Mouse (Mus musculus) thymus, adult 2 months (tissue): ENCODE measurements around the gene Sympk. TPM values are rescaled to one million over a fixed set of nuclear protein-coding genes. Genes with fewer than 3 reads are reported as not detected.
"Not testable (repeated sequence)": the region's sequence is repeated elsewhere in the genome, so short reads cannot be mapped to it uniquely, and the experiment has no call there.

Experiments
- DNase-seq: peaks from one replicate; pipeline ENCODE4 v3.0.0; 2021
- H3K27ac ChIP-seq: fragments of 200-500 bp; 2 replicates; pipeline ENCODE4 v1.5.1; 2012; ENCODE audit warnings: low read length, control low read depth; ENCODE audit not compliant: control insufficient read depth, insufficient read depth
- H3K27me3 ChIP-seq: fragments of 200-500 bp; 2 replicates; pipeline ENCODE4 v1.6.1; 2012; ENCODE audit warnings: mild to moderate bottlenecking, low read length, moderate library complexity, mixed read lengths; ENCODE audit not compliant: control insufficient read depth, insufficient read depth
- H3K36me3 ChIP-seq: fragments of 200-500 bp; 2 replicates; pipeline ENCODE4 v1.6.1; 2012; ENCODE audit warnings: mild to moderate bottlenecking, low read length, moderate library complexity; ENCODE audit not compliant: control insufficient read depth, insufficient read depth
- H3K4me1 ChIP-seq: fragments of 200-500 bp; replicated peaks from 2 replicates; pipeline ENCODE4 v1.6.1; 2012; ENCODE audit warnings: low read length; ENCODE audit not compliant: control insufficient read depth, insufficient read depth
- H3K4me3 ChIP-seq: fragments of 200-500 bp; 2 replicates; pipeline ENCODE4 v1.5.1; 2012; ENCODE audit warnings: mild to moderate bottlenecking, low read length, control low read depth, moderate library complexity; ENCODE audit not compliant: control insufficient read depth, insufficient read depth
- CTCF ChIP-seq: fragments of 200-500 bp; IDR thresholded peaks from 2 replicates; pipeline ENCODE4 v1.5.1; 2012; ENCODE audit warnings: mild to moderate bottlenecking, control low read depth, low read length, moderate library complexity, borderline replicate concordance; ENCODE audit not compliant: control insufficient read depth, poor library complexity, insufficient read depth; ENCODE audit errors: extremely low read depth
- POLR2A ChIP-seq: fragments of 200-500 bp; IDR thresholded peaks from 2 replicates; pipeline ENCODE4 v1.6.1; 2012; ENCODE audit warnings: mild to moderate bottlenecking, low read length, control low read depth, moderate library complexity; ENCODE audit not compliant: control insufficient read depth, poor library complexity, insufficient read depth; ENCODE audit errors: extremely low read depth
- WGBS: fragments of 180-500 bp; shearing (Covaris S2); methylation state at CpG from one replicate; pipeline ENCODE4 v1.1.7; 2018; 5-methylcytosine and 5-hydroxymethylcytosine counted together
- polyA plus RNA-seq: library from polyadenylated mRNA; depleted of rRNA; stranded (reverse); fragments of >200 nt; gene quantifications from 2 replicates; pipeline ENCODE4 v1.2.3, GENCODE M21; 2012

Sympk gene
- polyA plus RNA-seq, 1 experiment: 150 TPM

DNA sequence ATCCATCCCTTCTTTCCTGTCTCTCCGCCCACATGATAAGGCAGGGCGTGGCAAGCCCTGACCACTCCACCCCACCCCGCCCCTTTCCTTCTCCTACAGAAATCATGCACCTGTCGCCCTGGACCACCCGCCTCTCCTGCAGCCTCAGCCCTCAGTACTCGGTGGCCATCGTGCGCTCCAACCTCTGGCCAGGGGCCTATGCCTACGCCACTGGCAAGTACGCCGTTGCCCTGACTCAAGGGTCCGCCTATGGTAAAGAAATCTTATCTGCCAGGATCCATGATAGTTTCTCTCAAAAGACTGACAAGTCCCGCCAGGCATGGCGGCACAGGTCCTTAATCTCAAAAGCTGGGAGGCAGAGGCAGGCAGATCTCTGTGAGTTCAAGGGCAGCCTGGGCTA lies 43.8 kb downstream of the Sympk start:
- no peak overlapping the region for H3K4me3 ChIP-seq
- no peaks in the 10 kb centered on the region for H3K36me3 ChIP-seq
- H3K27me3 ChIP-seq: peaks cover 9% of the 10 kb centered on the region; the same call in 1 of the 2 replicates
- no peak overlapping the region for H3K27ac ChIP-seq
- TF ChIP-seq CTCF (no peak), POLR2A (no peak)
- no peaks in the 10 kb centered on the region for H3K4me1 ChIP-seq
- no peak for DNase-seq
- WGBS: 73% methylated on average over 13 of the region's 14 CpGs

DNA sequence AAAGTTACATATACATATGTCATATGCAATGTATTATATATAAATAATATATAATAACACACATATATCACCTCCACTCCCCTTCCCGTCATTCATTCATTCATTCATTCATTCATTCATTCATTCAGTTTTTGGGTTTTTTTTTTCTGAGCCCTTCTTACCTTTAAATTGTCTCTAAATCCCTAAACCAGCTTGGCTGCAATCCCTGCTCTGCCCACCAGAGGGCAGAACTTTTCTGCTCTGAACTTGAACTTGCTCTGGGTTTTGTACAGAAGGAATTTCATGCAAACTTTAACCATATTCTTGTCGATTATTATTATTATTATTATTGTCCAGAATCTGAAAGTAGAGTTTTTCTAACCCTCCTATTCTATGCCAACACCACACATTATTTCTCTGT lies 44.5 kb downstream of the Sympk start:
- peak; percentile 78 for DNase-seq
- Histone ChIP-seq H3K4me1 (no peaks in the 10 kb centered on the region), H3K27ac (no peak overlapping the region), H3K36me3 (no peaks in the 10 kb centered on the region), H3K4me3 (no peak overlapping the region), H3K27me3 (peaks cover 13% of the 10 kb centered on the region; the same call in 1 of the 2 replicates)
- 0% methylated on average over 2 of the region's 2 CpGs for WGBS
- TF ChIP-seq POLR2A (no peak), CTCF (no peak)

DNA sequence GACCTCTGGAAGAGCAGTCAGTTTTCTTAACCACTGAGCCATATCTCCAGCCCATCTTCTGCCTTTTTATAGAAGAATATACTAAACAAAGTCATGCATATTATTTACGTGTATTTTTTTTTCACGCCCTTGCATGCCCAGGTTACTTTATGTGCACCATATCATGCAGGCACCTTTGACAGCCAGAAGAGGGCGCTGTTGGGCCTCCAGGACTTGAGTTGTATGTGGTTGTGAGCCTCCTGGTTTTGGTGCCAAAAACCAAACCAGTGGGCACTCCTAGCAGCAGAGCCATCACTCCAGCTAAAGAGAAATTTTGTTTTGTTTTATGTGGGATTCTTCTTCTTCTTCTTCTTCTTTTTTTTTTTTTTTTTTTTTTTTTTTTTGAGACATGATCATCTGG lies 45.3 kb downstream of the Sympk start:
- TF ChIP-seq CTCF (no peak), POLR2A (no peak)
- Histone ChIP-seq H3K36me3 (no peaks in the 10 kb centered on the region), H3K4me3 (no peak overlapping the region), H3K27me3 (peaks cover 10% of the 10 kb centered on the region; the same call in 1 of the 2 replicates), H3K27ac (no peak overlapping the region), H3K4me1 (no peaks in the 10 kb centered on the region)
- no peak for DNase-seq
- WGBS: 52% methylated on average over 3 of the region's 3 CpGs

DNA sequence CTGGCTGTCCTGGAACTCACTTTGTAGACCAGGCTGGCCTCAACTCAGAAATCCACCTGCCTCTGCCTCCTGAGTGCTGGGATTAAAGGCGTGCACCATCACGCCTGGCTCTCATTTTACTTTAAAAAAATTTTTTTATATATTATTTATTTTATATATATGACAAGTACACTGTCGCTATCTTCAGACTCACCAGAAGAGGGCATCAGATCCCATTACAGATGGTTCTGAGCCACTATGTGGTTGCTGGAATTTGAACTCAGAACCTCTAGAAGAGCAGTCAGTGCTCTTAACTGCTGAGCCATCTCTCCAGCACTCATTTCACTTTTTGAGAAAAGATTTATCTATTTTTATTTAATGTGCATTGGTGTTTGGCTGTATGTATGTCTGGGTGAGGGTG lies 46.8 kb downstream of the Sympk start:
- H3K4me1 ChIP-seq, H3K36me3 ChIP-seq, H3K27ac ChIP-seq, DNase-seq, H3K4me3 ChIP-seq, H3K27me3 ChIP-seq: not testable (repeated sequence)
- 37% methylated on average over 3 of the region's 3 CpGs for WGBS

DNA sequence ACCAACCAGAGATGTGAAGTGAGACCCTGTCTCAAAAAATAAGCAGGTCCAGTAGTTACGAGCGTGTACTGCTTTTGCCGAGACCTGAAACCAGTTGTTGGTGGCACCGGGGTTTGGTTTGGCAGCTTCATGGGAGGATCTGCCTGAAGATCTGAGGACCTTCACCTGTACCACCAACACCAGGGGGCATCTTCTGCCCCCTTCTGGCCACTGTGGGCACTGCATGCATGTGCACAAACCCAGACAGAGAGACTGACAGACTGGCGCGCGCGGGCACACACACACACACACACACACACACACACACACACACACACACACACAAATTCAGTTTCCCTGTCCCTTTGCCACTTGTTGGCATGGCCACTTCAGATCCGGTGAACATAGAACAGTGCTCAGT lies 49.3 kb downstream of the Sympk start:
- no peak overlapping the region for H3K27ac ChIP-seq
- H3K27me3 ChIP-seq: peaks cover 11% of the 10 kb centered on the region; the same call in 1 of the 2 replicates
- peak; percentile 65 for DNase-seq
- H3K36me3 ChIP-seq: no peaks in the 10 kb centered on the region
- peaks cover 24% of the 10 kb centered on the region for H3K4me1 ChIP-seq
- 67% methylated on average over 9 of the region's 9 CpGs for WGBS
- no peak overlapping the region for H3K4me3 ChIP-seq
- TF ChIP-seq POLR2A (no peak), CTCF (peak; percentile 73; the same call in 1 of the 2 replicates)

DNA sequence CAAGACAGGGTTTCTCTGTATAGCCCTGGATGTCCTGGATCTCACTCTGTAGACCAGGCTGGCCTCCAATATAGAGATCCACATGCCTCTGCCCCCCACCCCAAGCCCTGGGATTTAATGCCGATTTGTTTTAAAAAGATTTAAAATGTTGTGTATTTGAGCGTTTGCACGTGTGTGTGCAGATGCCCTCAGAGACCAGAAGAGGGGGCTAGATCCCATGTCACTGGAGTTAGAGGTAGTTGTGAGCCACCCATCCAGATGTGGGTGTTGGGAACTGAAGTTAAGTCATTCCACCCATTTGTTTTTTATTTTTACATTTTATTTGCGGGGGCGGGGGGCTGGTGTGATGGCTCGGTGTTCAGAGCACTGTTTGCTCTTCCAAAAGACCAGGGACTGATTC lies 50.3 kb downstream of the Sympk start:
- TF ChIP-seq POLR2A (no peak), CTCF (no peak)
- no peak for DNase-seq
- H3K4me3 ChIP-seq: no peak overlapping the region
- no peak overlapping the region for H3K27ac ChIP-seq
- H3K27me3 ChIP-seq: peaks cover 11% of the 10 kb centered on the region; the same call in 1 of the 2 replicates
- H3K4me1 ChIP-seq: peaks cover 24% of the 10 kb centered on the region
- 95% methylated on average over 6 of the region's 6 CpGs for WGBS
- H3K36me3 ChIP-seq: no peaks in the 10 kb centered on the region

DNA sequence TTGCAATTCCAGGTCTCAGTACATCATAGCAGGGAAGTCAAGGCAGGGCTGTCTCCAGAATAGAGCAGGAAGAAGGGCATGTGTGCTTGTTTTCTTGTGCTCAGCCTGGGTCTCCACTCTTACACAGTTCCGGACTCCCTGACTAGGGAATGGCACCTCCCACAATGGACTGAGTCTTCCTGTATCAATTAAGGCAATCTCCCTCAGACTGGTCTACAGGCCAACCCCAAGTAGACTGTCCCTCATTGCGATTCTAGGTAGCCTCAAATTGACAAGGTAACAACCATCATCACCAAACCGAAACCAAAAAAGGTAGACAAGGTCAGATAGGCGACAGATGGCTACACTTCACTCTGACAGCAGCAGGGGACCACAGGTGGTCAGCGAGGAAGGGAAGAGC lies 51.1 kb downstream of the Sympk start:
- no peak for DNase-seq
- 52% methylated on average over 5 of the region's 5 CpGs for WGBS
- H3K27me3 ChIP-seq: peaks cover 11% of the 10 kb centered on the region; the same call in 1 of the 2 replicates
- no peaks in the 10 kb centered on the region for H3K36me3 ChIP-seq
- peaks cover 24% of the 10 kb centered on the region for H3K4me1 ChIP-seq
- no peak overlapping the region for H3K27ac ChIP-seq
- TF ChIP-seq POLR2A: no peak
- TF ChIP-seq CTCF: no peak
- no peak overlapping the region; the same call in 1 of the 2 replicates for H3K4me3 ChIP-seq
